Mouse (Mus musculus) forebrain, embryonic 10.5 days (tissue): Measurements from ENCODE around the gene She. TPM values are rescaled to one million over a fixed set of nuclear protein-coding genes. Genes with fewer than 3 reads are reported as not detected.

Experiments used
- DNase-seq: peaks from one replicate; pipeline ENCODE4 v3.0.0-alpha.2; 2017; ENCODE audit warnings: low spot score; ENCODE audit errors: extremely low spot score
- H3K27ac ChIP-seq: fragments of 300-500 bp; sonication (generic); 2 replicates; pipeline ENCODE4 v1.5.1; 2016; ENCODE audit warnings: mild to moderate bottlenecking
- H3K27me3 ChIP-seq: fragments of 300-500 bp; sonication (generic); 2 replicates; pipeline ENCODE4 v1.6.1; 2016; ENCODE audit warnings: mild to moderate bottlenecking; ENCODE audit not compliant: poor library complexity, severe bottlenecking
- H3K36me3 ChIP-seq: fragments of 300-500 bp; sonication (generic); replicated peaks from 2 replicates; pipeline ENCODE4 v1.6.1; 2016; ENCODE audit warnings: mild to moderate bottlenecking, moderate library complexity
- H3K4me1 ChIP-seq: fragments of 300-500 bp; sonication (generic); 2 replicates; pipeline ENCODE4 v1.6.1; 2016
- H3K4me3 ChIP-seq: fragments of 300-500 bp; sonication (generic); 2 replicates; pipeline ENCODE4 v1.5.1; 2016; ENCODE audit warnings: mild to moderate bottlenecking, moderate library complexity
- H3K9me3 ChIP-seq: fragments of 300-500 bp; sonication (generic); 2 replicates; pipeline ENCODE4 v1.6.1; 2016; ENCODE audit warnings: mild to moderate bottlenecking, moderate library complexity
- WGBS: fragments of 180-500 bp; shearing (Covaris S2); methylation state at CpG from one replicate; pipeline ENCODE4 v1.1.7; 2016; 5-methylcytosine and 5-hydroxymethylcytosine counted together
- polyA plus RNA-seq: library from polyadenylated mRNA; unstranded; fragments of >200 nt; fragmentation: Nextera tagmentation; extraction: Ambion mirVana; gene quantifications from 2 replicates; pipeline ENCODE4 v1.2.1, GENCODE M21; 2016

She gene
- polyA plus RNA-seq, 1 experiment from 2014 or later = 2.3 TPM

- WGBS = 65% methylated on average over 9 of the region's 9 CpGs
- Histone ChIP-seq H3K27ac (no peak overlapping the region), H3K4me1 (peaks cover 24% of the 10 kb centered on the region), H3K9me3 (peaks cover 5% of the 10 kb centered on the region; the same call in 1 of the 2 replicates), H3K36me3 (no peaks in the 10 kb centered on the region), H3K4me3 (no peak overlapping the region), H3K27me3 (peaks cover 18% of the 10 kb centered on the region)
- DNase-seq = no peak
Measured at GRCm38 (mm10) chr3:89868956-89869355, 37.8 kb downstream of the She start.

GRCm38 (mm10) chr3:89869556-89869955 lies 38.4 kb downstream of the She start:
- Histone ChIP-seq H3K4me3 (no peak overlapping the region), H3K27ac (no peak overlapping the region), H3K36me3 (no peaks in the 10 kb centered on the region), H3K9me3 (peaks cover 5% of the 10 kb centered on the region; the same call in 1 of the 2 replicates), H3K4me1 (peaks cover 24% of the 10 kb centered on the region), H3K27me3 (peaks cover 22% of the 10 kb centered on the region)
- no peak for DNase-seq
- WGBS = 78% methylated on average over 9 of the region's 9 CpGs

- peaks cover 26% of the 10 kb centered on the region for H3K27me3 ChIP-seq
- no peak overlapping the region for H3K27ac ChIP-seq
- 84% methylated on average over 22 of the region's 22 CpGs for WGBS
- DNase-seq = no peak
- peaks cover 5% of the 10 kb centered on the region; the same call in 1 of the 2 replicates for H3K9me3 ChIP-seq
- H3K36me3 ChIP-seq = no peaks in the 10 kb centered on the region
- peaks cover 24% of the 10 kb centered on the region for H3K4me1 ChIP-seq
- H3K4me3 ChIP-seq = no peak overlapping the region
Measured at GRCm38 (mm10) chr3:89870472-89871271, 39.5 kb downstream of the She start.

- 82% methylated on average over 7 of the region's 8 CpGs for WGBS
Measured at GRCm38 (mm10) chr3:89871339-89871914, 40.3 kb downstream of the She start.

GRCm38 (mm10) chr3:89872209-89872608 lies 41.0 kb downstream of the She start:
- H3K36me3 ChIP-seq = no peaks in the 10 kb centered on the region
- H3K4me1 ChIP-seq = peaks cover 24% of the 10 kb centered on the region
- no peak overlapping the region for H3K4me3 ChIP-seq
- WGBS = 93% methylated on average over 7 of the region's 7 CpGs
- peaks cover 41% of the 10 kb centered on the region for H3K27me3 ChIP-seq
- H3K9me3 ChIP-seq = peaks cover 5% of the 10 kb centered on the region; the same call in 1 of the 2 replicates
- no peak overlapping the region for H3K27ac ChIP-seq
- DNase-seq = no peak

More at GRCm38 (mm10) chr3:89871339-89871914, 40.3 kb downstream of the She start:
- Histone ChIP-seq H3K4me3 (no peak overlapping the region), H3K9me3 (peaks cover 5% of the 10 kb centered on the region; the same call in 1 of the 2 replicates), H3K36me3 (no peaks in the 10 kb centered on the region), H3K4me1 (peaks cover 24% of the 10 kb centered on the region), H3K27me3 (peaks cover 33% of the 10 kb centered on the region), H3K27ac (no peak overlapping the region)
- no peak for DNase-seq

- DNase-seq = no peak
- Histone ChIP-seq H3K9me3 (peaks cover 5% of the 10 kb centered on the region; the same call in 1 of the 2 replicates), H3K36me3 (no peaks in the 10 kb centered on the region), H3K27me3 (peaks cover 46% of the 10 kb centered on the region), H3K4me3 (no peak overlapping the region), H3K4me1 (peaks cover 21% of the 10 kb centered on the region), H3K27ac (no peak overlapping the region)
- 94% methylated on average over 6 of the region's 6 CpGs for WGBS
Measured at GRCm38 (mm10) chr3:89872684-89873083, 41.5 kb downstream of the She start.

GRCm38 (mm10) chr3:89874076-89874475 lies 42.9 kb downstream of the She start:
- peaks cover 5% of the 10 kb centered on the region; the same call in 1 of the 2 replicates for H3K9me3 ChIP-seq
- H3K36me3 ChIP-seq = no peaks in the 10 kb centered on the region
- H3K4me3 ChIP-seq = no peak overlapping the region
- no peak for DNase-seq
- 92% methylated on average over 5 of the region's 5 CpGs for WGBS
- peaks cover 19% of the 10 kb centered on the region for H3K4me1 ChIP-seq
- no peak overlapping the region for H3K27ac ChIP-seq
- peaks cover 55% of the 10 kb centered on the region for H3K27me3 ChIP-seq

GRCm38 (mm10) chr3:89875021-89875420 lies 43.9 kb downstream of the She start:
- H3K36me3 ChIP-seq = no peaks in the 10 kb centered on the region
- WGBS = 91% methylated on average over 9 of the region's 9 CpGs
- H3K27me3 ChIP-seq = peaks cover 58% of the 10 kb centered on the region
- H3K4me3 ChIP-seq = no peak overlapping the region
- DNase-seq = no peak
- peaks cover 16% of the 10 kb centered on the region for H3K4me1 ChIP-seq
- H3K9me3 ChIP-seq = peaks cover 5% of the 10 kb centered on the region; the same call in 1 of the 2 replicates
- no peak overlapping the region for H3K27ac ChIP-seq

GRCm38 (mm10) chr3:89875781-89876180 lies 44.6 kb downstream of the She start:
- H3K4me3 ChIP-seq = no peak overlapping the region
- H3K36me3 ChIP-seq = no peaks in the 10 kb centered on the region
- H3K27me3 ChIP-seq = peaks cover 59% of the 10 kb centered on the region
- peaks cover 14% of the 10 kb centered on the region for H3K4me1 ChIP-seq
- 81% methylated on average over 8 of the region's 8 CpGs for WGBS
- no peak overlapping the region for H3K27ac ChIP-seq
- DNase-seq = no peak
- H3K9me3 ChIP-seq = peaks cover 5% of the 10 kb centered on the region; the same call in 1 of the 2 replicates

- peaks cover 5% of the 10 kb centered on the region; the same call in 1 of the 2 replicates for H3K9me3 ChIP-seq
- H3K4me3 ChIP-seq = no peak overlapping the region
- WGBS = 77% methylated on average over 4 of the region's 4 CpGs
- no peak for DNase-seq
- no peaks in the 10 kb centered on the region for H3K36me3 ChIP-seq
- H3K27me3 ChIP-seq = peaks cover 60% of the 10 kb centered on the region
- peaks cover 11% of the 10 kb centered on the region for H3K4me1 ChIP-seq
- no peak overlapping the region for H3K27ac ChIP-seq
Measured at GRCm38 (mm10) chr3:89876469-89876868, 45.3 kb downstream of the She start.

- DNase-seq = no peak
- peaks cover 64% of the 10 kb centered on the region for H3K27me3 ChIP-seq
- H3K4me3 ChIP-seq = no peak overlapping the region
- H3K4me1 ChIP-seq = peaks cover 11% of the 10 kb centered on the region
- WGBS = 82% methylated on average over 8 of the region's 8 CpGs
- H3K9me3 ChIP-seq = peaks cover 5% of the 10 kb centered on the region; the same call in 1 of the 2 replicates
- H3K27ac ChIP-seq = no peak overlapping the region
- no peaks in the 10 kb centered on the region for H3K36me3 ChIP-seq
Measured at GRCm38 (mm10) chr3:89877129-89877528, 46.0 kb downstream of the She start.

- Histone ChIP-seq H3K27ac (no peak overlapping the region), H3K27me3 (peaks cover 73% of the 10 kb centered on the region), H3K9me3 (no peaks in the 10 kb centered on the region), H3K4me1 (peaks cover 11% of the 10 kb centered on the region), H3K36me3 (no peaks in the 10 kb centered on the region), H3K4me3 (no peak overlapping the region)
- 8% methylated on average over 3 of the region's 3 CpGs for WGBS
- DNase-seq = no peak
Measured at GRCm38 (mm10) chr3:89878456-89878855, 47.3 kb downstream of the She start.

- Histone ChIP-seq H3K27ac (no peak overlapping the region), H3K27me3 (peaks cover 76% of the 10 kb centered on the region)
- WGBS = 67% methylated on average over 3 of the region's 3 CpGs
Measured at GRCm38 (mm10) chr3:89879326-89879725, 48.2 kb downstream of the She start.

More at GRCm38 (mm10) chr3:89879326-89879725, 48.2 kb downstream of the She start:
- Histone ChIP-seq H3K9me3 (no peaks in the 10 kb centered on the region), H3K4me3 (no peak overlapping the region), H3K4me1 (peaks cover 11% of the 10 kb centered on the region), H3K36me3 (no peaks in the 10 kb centered on the region)
- DNase-seq = no peak
